Mouse (Mus musculus) megakaryocyte, embryonic 14.5 days (primary cell): ENCODE data around the gene Vmn2r36. TPM values are rescaled to one million over a fixed set of nuclear protein-coding genes. Genes with fewer than 3 reads are reported as not detected.
"Not testable (repeated sequence)": the region's sequence is repeated elsewhere in the genome, so short reads cannot be mapped to it uniquely, and the experiment has no call there.

Experiments
- H3K27me3 ChIP-seq: replicated peaks from 2 replicates; pipeline ENCODE3; 2012; ENCODE audit warnings: inconsistent platforms
- H3K36me3 ChIP-seq: replicated peaks from 2 replicates; pipeline ENCODE3; 2012; ENCODE audit warnings: low read length, inconsistent platforms, mixed read lengths
- H3K4me1 ChIP-seq: 2 replicates; pipeline ENCODE4 v1.6.1; 2012; ENCODE audit warnings: inconsistent platforms
- H3K4me3 ChIP-seq: replicated peaks from 2 replicates; pipeline ENCODE3; 2012; ENCODE audit warnings: moderate library complexity, mild to moderate bottlenecking, inconsistent platforms
- H3K9me3 ChIP-seq: 2 replicates; pipeline ENCODE4 v1.6.1; 2012; ENCODE audit warnings: inconsistent platforms
- polyA plus RNA-seq: library from polyadenylated mRNA; stranded (reverse); fragments of >175 nt; gene quantifications from 2 replicates; pipeline ENCODE4 v1.2.3, GENCODE M21; 2012; ENCODE audit warnings: low replicate concordance; ENCODE audit not compliant: insufficient read depth

The Vmn2r36 gene
- polyA plus RNA-seq, result not detected in 2 replicates

GRCm38 (mm10) chr7:7902395-7902794 lies at the start of gene Vmn2r36:
Gene Vmn2r36 (minus strand): TSS chr7:7902495.
- H3K36me3 ChIP-seq, H3K4me3 ChIP-seq, H3K9me3 ChIP-seq: not testable (repeated sequence)

More at GRCm38 (mm10) chr7:7902395-7902794, at the start of gene Vmn2r36:
- H3K4me1 ChIP-seq, H3K27me3 ChIP-seq: not testable (repeated sequence)

Other genes starting within 250 kb of the Vmn2r36 start
- gene Vmn2r34, start 213.0 kb downstream of the Vmn2r36 start, polyA plus RNA-seq, result not detected in 2 replicates
- not detected in 2 replicates for gene Vmn2r35, start 82.6 kb downstream of the Vmn2r36 start, polyA plus RNA-seq